Mouse (Mus musculus): Measurements from ENCODE around the gene Smg7.

The Smg7 gene

DNA sequence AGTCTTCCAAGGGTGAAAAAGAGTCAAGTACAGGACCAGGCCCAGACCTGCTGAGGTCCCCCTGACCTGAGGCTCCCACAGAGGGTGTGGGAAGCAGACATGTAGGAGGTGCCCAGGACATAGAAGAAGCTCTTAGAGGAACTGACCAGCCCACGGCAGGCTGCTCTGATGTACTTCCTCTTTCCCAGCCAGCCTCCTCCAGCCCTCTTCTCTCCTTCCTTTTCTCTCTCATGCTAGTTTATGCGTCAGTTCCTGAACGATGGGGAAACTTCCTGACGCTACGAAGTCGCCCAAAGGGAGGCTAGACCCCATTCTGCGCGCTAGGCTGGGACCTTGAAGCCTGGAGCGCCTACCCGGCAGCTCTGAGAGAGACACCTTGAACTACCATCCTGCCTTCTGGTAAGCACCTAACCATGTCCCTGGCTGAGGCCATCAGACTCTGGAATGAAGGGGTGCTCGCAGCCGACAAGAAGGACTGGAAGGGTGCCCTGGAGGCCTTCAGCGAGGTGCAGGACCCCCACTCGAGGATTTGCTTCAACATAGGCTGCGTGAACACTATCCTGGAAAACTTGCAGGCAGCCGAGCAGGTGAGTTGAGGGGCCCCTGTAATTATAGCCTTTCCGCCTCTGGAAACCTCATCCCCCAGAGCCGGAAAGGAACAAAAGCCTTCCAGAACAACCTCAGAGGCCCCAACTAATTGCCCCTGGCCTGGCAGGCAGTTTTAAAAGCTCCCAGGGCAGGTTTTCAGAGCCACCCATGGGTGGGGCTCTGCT lies 94.6 kb downstream of the Smg7 start:
- DNase-seq, result peak; percentile 64 to 65

- DNase-seq, result no peak
These were observed 97.5 kb downstream of the Smg7 start for GRCm38 (mm10) chr1:152804907-152805306.

- no peak for DNase-seq
These were observed 101.7 kb downstream of the Smg7 start for GRCm38 (mm10) chr1:152800633-152801176.

DNA sequence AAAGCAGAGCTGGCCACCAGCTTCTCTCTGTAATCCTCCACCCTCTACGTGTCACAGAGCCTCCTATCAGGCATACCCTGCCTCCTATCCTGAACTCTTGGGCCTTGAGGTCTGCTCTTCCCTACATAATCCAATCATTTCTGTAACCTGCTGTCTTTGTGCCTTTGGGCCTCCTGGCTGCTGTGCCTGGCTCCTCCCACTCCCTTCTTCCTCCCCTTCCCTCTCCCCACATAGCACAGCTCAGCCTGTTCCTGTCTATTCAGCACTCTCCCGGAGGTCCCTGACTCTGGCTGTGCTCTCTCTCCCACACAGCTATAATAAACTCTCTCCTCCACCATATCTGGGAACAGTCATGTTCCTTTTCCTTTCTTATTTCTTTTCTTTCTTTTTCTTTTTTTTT lies 102.5 kb downstream of the Smg7 start, which contains the start of gene Ncf2:
Gene Ncf2 (plus strand): TSS at position 298 of the 400 bp plus-strand sequence.
- no peak for DNase-seq

- peak; percentile 53 to 60 for DNase-seq
These were observed 104.3 kb downstream of the Smg7 start for GRCm38 (mm10) chr1:152798125-152798524.

GRCm38 (mm10) chr1:152796683-152797263 lies 105.7 kb downstream of the Smg7 start:
- no peak for DNase-seq

DNA sequence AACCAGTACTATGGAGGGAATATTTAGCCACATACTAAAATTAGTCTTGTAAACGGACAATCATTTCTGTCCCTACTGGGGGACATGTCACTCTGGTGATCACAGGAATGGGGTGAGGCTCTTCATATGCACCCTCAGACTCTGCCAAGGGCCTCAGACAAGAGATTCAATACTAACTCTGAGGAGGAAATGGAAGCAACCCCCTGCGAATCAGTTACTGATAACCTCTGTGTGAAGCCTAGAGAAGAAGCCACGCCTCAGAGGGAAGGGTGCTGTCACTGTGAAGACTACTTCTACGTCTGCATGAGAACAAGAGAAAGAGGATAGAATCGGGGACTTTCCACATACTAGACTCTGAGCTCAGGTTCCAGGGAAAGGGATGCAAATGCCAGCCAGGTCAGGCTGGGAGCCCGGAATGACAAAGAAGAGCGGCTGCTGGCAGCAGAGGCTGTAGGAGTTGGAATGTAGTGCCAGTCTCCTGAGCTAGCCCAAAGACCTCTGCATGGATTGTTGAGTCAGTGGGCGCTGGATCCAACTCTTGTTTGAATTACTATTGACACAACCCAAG lies 106.7 kb downstream of the Smg7 start:
- DNase-seq, result no peak

GRCm38 (mm10) chr1:152793495-152794130 lies 108.8 kb downstream of the Smg7 start:
- DNase-seq, result no peak

- DNase-seq, result no peak
These were observed 109.5 kb downstream of the Smg7 start for GRCm38 (mm10) chr1:152792736-152793494.

GRCm38 (mm10) chr1:152791269-152791668 lies 111.2 kb downstream of the Smg7 start:
- no peak for DNase-seq

- no peak for DNase-seq
These were observed 111.6 kb downstream of the Smg7 start for GRCm38 (mm10) chr1:152790821-152791220.

DNA sequence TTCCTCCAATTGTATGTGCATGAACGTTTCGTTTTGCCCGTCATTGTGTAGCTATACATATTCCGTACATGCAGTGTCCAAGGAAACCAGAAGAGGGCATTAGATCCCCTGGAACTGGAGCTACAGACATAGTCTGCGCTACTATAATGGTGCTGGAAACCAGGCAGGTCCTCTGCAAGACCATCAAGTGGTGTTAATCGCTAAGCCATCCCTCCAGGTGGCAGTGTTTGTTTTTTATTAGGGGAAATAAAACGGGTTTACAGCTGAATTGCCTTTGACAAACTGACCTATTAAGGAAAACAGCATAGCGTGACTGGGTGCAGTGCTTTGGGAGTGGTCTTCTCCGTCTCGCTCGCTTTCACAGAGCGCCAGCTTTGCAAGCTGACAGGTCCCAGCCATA lies 112.2 kb downstream of the Smg7 start:
- DNase-seq, result peak; percentile 72 to 75

- DNase-seq, result no peak
These were observed 114.3 kb downstream of the Smg7 start for GRCm38 (mm10) chr1:152788121-152788660.

All from B cell, adult 2 months (primary cell).